Mouse (Mus musculus) kidney, embryonic 16.5 days (tissue): ENCODE data around the gene H2-Eb1. TPM values are rescaled to one million over a fixed set of nuclear protein-coding genes. Genes with fewer than 3 reads are reported as not detected.
A peak's percentile ranks its signal among the peaks of the same experiment; 100 is the strongest.

Experiments
- ATAC-seq: fragments of 200-750 bp; cut with Nextera tagmentation; 2 replicates; pipeline ENCODE4 v1.8.0; 2017; ENCODE audit warnings: moderate TSS enrichment; ENCODE audit not compliant: low FRiP score, low TSS enrichment
- H3K27ac ChIP-seq: fragments of 300-500 bp; sonication (generic); 2 replicates; pipeline ENCODE4 v1.5.1; 2014; ENCODE audit warnings: low read length
- H3K27me3 ChIP-seq: fragments of 300-500 bp; sonication (generic); 2 replicates; pipeline ENCODE4 v1.6.1; 2014; ENCODE audit warnings: low read length, control low read depth, mixed read lengths; ENCODE audit not compliant: insufficient read depth
- H3K36me3 ChIP-seq: fragments of 300-500 bp; sonication (generic); 2 replicates; pipeline ENCODE4 v1.6.1; 2014; ENCODE audit warnings: low read length, control low read depth, mixed read lengths; ENCODE audit not compliant: insufficient read depth
- H3K4me1 ChIP-seq: fragments of 300-500 bp; sonication (generic); 2 replicates; pipeline ENCODE4 v1.6.1; 2014; ENCODE audit warnings: low read length, control low read depth, mixed read lengths; ENCODE audit not compliant: insufficient read depth
- H3K4me2 ChIP-seq: fragments of 300-500 bp; sonication (generic); replicated peaks from 2 replicates; pipeline ENCODE4 v1.6.1; 2014; ENCODE audit warnings: low read depth, low read length
- H3K4me3 ChIP-seq: fragments of 300-500 bp; sonication (generic); 2 replicates; pipeline ENCODE4 v1.5.1; 2014; ENCODE audit warnings: mild to moderate bottlenecking, low read length
- H3K9ac ChIP-seq: fragments of 300-500 bp; sonication (generic); replicated peaks from 2 replicates; pipeline ENCODE4 v1.6.1; 2014; ENCODE audit warnings: low read length
- H3K9me3 ChIP-seq: fragments of 300-500 bp; sonication (generic); 2 replicates; pipeline ENCODE4 v1.6.1; 2016; ENCODE audit warnings: low read length, control low read depth
- WGBS: fragments of 180-500 bp; shearing (Covaris S2); extraction: QIAGEN DNeasy Blood & Tissue Kit; methylation state at CpG from one replicate; pipeline ENCODE4 v1.1.7; 2014; 5-methylcytosine and 5-hydroxymethylcytosine counted together
- polyA plus RNA-seq: library from polyadenylated mRNA; unstranded; fragments of >200 nt; fragmentation: Nextera tagmentation; extraction: Ambion mirVana; gene quantifications from 2 replicates; pipeline ENCODE4 v1.2.1, GENCODE M21; 2015

The H2-Eb1 gene
- polyA plus RNA-seq, 1 experiment from 2014 or later = 8.4 TPM

- Histone ChIP-seq H3K4me2 (no peak overlapping the region), H3K4me3 (no peak overlapping the region), H3K27me3 (no peaks in the 10 kb centered on the region), H3K36me3 (no peaks in the 10 kb centered on the region), H3K9ac (no peak overlapping the region), H3K27ac (no peak overlapping the region), H3K4me1 (no peaks in the 10 kb centered on the region), H3K9me3 (no peaks in the 10 kb centered on the region)
- 83% methylated on average over 8 of the region's 8 CpGs for WGBS
- ATAC-seq = no peak
These were observed 5.6 kb upstream of the H2-Eb1 start for GRCm38 (mm10) chr17:34300071-34300470.

- no peaks in the 10 kb centered on the region for H3K36me3 ChIP-seq
- H3K27ac ChIP-seq = no peak overlapping the region
- no peaks in the 10 kb centered on the region for H3K27me3 ChIP-seq
- H3K9ac ChIP-seq = no peak overlapping the region
- no peak overlapping the region for H3K4me3 ChIP-seq
- no peaks in the 10 kb centered on the region for H3K4me1 ChIP-seq
- no peaks in the 10 kb centered on the region for H3K9me3 ChIP-seq
- no peak for ATAC-seq
- no peak overlapping the region for H3K4me2 ChIP-seq
- 69% methylated on average over 23 of the region's 23 CpGs for WGBS
These were observed 4.7 kb upstream of the H2-Eb1 start for GRCm38 (mm10) chr17:34300691-34301566.

GRCm38 (mm10) chr17:34301670-34302190 is 3.9 kb upstream of the H2-Eb1 start:
- Histone ChIP-seq H3K9ac (no peak overlapping the region), H3K9me3 (no peaks in the 10 kb centered on the region), H3K4me2 (no peak overlapping the region), H3K27me3 (no peaks in the 10 kb centered on the region), H3K27ac (no peak overlapping the region), H3K4me3 (no peak overlapping the region), H3K36me3 (no peaks in the 10 kb centered on the region), H3K4me1 (no peaks in the 10 kb centered on the region)
- ATAC-seq = no peak
- 85% methylated on average over 4 of the region's 4 CpGs for WGBS

GRCm38 (mm10) chr17:34303789-34304188 is 1.9 kb upstream of the H2-Eb1 start:
- Histone ChIP-seq H3K27me3 (0 out of 2 replicates have a peak, but pooled peaks cover 2% of the 10 kb centered on the region), H3K27ac (no peak overlapping the region), H3K9ac (no peak overlapping the region), H3K4me1 (no peaks in the 10 kb centered on the region), H3K36me3 (no peaks in the 10 kb centered on the region), H3K4me3 (no peak overlapping the region), H3K9me3 (no peaks in the 10 kb centered on the region), H3K4me2 (no peak overlapping the region)
- 85% methylated on average over 2 of the region's 2 CpGs for WGBS
- no peak for ATAC-seq

GRCm38 (mm10) chr17:34304751-34305150 is 916 bp upstream of the H2-Eb1 start:
- H3K27me3 ChIP-seq = 0 out of 2 replicates have a peak, but pooled peaks cover 2% of the 10 kb centered on the region
- no peak overlapping the region for H3K4me2 ChIP-seq
- no peaks in the 10 kb centered on the region for H3K9me3 ChIP-seq
- H3K4me1 ChIP-seq = 0 out of 2 replicates have a peak, but pooled peaks cover 3% of the 10 kb centered on the region
- H3K27ac ChIP-seq = no peak overlapping the region
- peak; percentile 58 for ATAC-seq
- H3K4me3 ChIP-seq = no peak overlapping the region
- 6% methylated on average over 4 of the region's 4 CpGs for WGBS
- no peak overlapping the region for H3K9ac ChIP-seq
- no peaks in the 10 kb centered on the region for H3K36me3 ChIP-seq

GRCm38 (mm10) chr17:34306407-34306806 is 740 bp downstream of the H2-Eb1 start:
- Histone ChIP-seq H3K9ac (no peak overlapping the region), H3K27ac (no peak overlapping the region), H3K9me3 (no peaks in the 10 kb centered on the region), H3K4me2 (no peak overlapping the region), H3K27me3 (0 out of 2 replicates have a peak, but pooled peaks cover 2% of the 10 kb centered on the region), H3K4me1 (0 out of 2 replicates have a peak, but pooled peaks cover 3% of the 10 kb centered on the region), H3K36me3 (no peaks in the 10 kb centered on the region), H3K4me3 (no peak overlapping the region)
- WGBS = 90% methylated on average over 2 of the region's 2 CpGs
- ATAC-seq = no peak

- no peak overlapping the region for H3K4me3 ChIP-seq
- no peaks in the 10 kb centered on the region for H3K36me3 ChIP-seq
- ATAC-seq = no peak
- no peaks in the 10 kb centered on the region for H3K9me3 ChIP-seq
- 0 out of 2 replicates have a peak, but pooled peaks cover 2% of the 10 kb centered on the region for H3K27me3 ChIP-seq
- no peak overlapping the region for H3K27ac ChIP-seq
- 0 out of 2 replicates have a peak, but pooled peaks cover 3% of the 10 kb centered on the region for H3K4me1 ChIP-seq
- H3K4me2 ChIP-seq = no peak overlapping the region
- no peak overlapping the region for H3K9ac ChIP-seq
These were observed 1.5 kb downstream of the H2-Eb1 start for GRCm38 (mm10) chr17:34307216-34307615.

GRCm38 (mm10) chr17:34308161-34308560 is 2.5 kb downstream of the H2-Eb1 start:
- H3K36me3 ChIP-seq = no peaks in the 10 kb centered on the region
- H3K4me1 ChIP-seq = 0 out of 2 replicates have a peak, but pooled peaks cover 3% of the 10 kb centered on the region
- no peak overlapping the region for H3K4me3 ChIP-seq
- H3K9ac ChIP-seq = no peak overlapping the region
- no peak for ATAC-seq
- H3K9me3 ChIP-seq = no peaks in the 10 kb centered on the region
- WGBS = 77% methylated on average over 4 of the region's 4 CpGs
- H3K27ac ChIP-seq = no peak overlapping the region
- H3K4me2 ChIP-seq = no peak overlapping the region
- 0 out of 2 replicates have a peak, but pooled peaks cover 2% of the 10 kb centered on the region for H3K27me3 ChIP-seq

- Histone ChIP-seq H3K9me3 (no peaks in the 10 kb centered on the region), H3K4me2 (peak overlapping the region; percentile 77), H3K9ac (peak overlapping the region; percentile 74), H3K4me3 (peak overlapping the region; percentile 69), H3K4me1 (0 out of 2 replicates have a peak, but pooled peaks cover 3% of the 10 kb centered on the region), H3K27me3 (0 out of 2 replicates have a peak, but pooled peaks cover 2% of the 10 kb centered on the region), H3K36me3 (no peaks in the 10 kb centered on the region), H3K27ac (peak overlapping the region; percentile 72)
- WGBS = 22% methylated on average over 10 of the region's 10 CpGs
- ATAC-seq = no peak
These were observed 3.6 kb downstream of the H2-Eb1 start for GRCm38 (mm10) chr17:34309225-34309624.
